Mouse (Mus musculus) lung, adult 2 months (tissue): Measurements from ENCODE around the gene Fbxo41.

Experiments used
- CTCF ChIP-seq: fragments of 200-500 bp; IDR thresholded peaks from 2 replicates; pipeline ENCODE4 v1.5.1; 2011; ENCODE audit warnings: mild to moderate bottlenecking, low read length, control low read depth; ENCODE audit not compliant: insufficient read depth
- POLR2A ChIP-seq: fragments of 200-500 bp; IDR thresholded peaks from 2 replicates; pipeline ENCODE4 v1.6.1; 2011; ENCODE audit warnings: low read depth, mild to moderate bottlenecking, control low read depth, low read length, borderline replicate concordance; ENCODE audit errors: extremely low read depth

DNA sequence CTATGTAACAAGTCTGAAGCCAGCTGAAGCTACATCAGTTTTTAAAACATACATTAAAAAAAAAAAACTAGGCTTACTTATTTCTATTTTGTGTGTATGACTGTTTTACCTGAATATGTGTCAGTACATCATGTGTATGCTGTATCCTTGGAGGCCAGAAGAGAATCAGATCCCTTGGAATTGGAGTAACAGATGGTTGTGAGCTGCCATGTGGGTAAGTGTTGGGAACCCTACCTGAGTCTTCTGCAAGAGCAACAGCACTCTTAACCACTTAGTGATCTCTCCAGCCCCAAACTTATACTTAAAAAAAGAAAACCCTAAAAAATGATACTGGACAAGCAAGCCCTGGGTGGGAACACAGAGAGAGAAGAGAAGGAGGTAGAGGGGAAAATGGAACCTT lies 5.8 kb downstream of the Fbxo41 start:
- TF ChIP-seq POLR2A (no peak), CTCF (no peak)
